Mouse (Mus musculus) left cerebral cortex, adult 18-20 months (tissue): Measurements from ENCODE around the gene Lap3. TPM values are rescaled to one million over a fixed set of nuclear protein-coding genes. Genes with fewer than 3 reads are reported as not detected.

ENCODE experiments used
- DNase-seq, 2 experiments: peaks; one replicate each; pipeline ENCODE4 v3.0.0; 2021 to 2022; ENCODE audit warnings: low spot score in 2 of 2, mixed read lengths in 1 of 2
- total RNA-seq, 2 experiments: library from RNA; stranded (reverse); gene quantifications; 2 replicates each; pipeline ENCODE4 v1.2.3; 2021

Lap3 gene
- total RNA-seq, 2 experiments from 2014 or later = 49.3 to 60.6 TPM

GRCm38 (mm10) chr5:45495429-45495975 lies 2.3 kb downstream of the Lap3 start:
- no peak for DNase-seq

GRCm38 (mm10) chr5:45496042-45496441 lies 2.9 kb downstream of the Lap3 start:
- no peak for DNase-seq

DNA sequence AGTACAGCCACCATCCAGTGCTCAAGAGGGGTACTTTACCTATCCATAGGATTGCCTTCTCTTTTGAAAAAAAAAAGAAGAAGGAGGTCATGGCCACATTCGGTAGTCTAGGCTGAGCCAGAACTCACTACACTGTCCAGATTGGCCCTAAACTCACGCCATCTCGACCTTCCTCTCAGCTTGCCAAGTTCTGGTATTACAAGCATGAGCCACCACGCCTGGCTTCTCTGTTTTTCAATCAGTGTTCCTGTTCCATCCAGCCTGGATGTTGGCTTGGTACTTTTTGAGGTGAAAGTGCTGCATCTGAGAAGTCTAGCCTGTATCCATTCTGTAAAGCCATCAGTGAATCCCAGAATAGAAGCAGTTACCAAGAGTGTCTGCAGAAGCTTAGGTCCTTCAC lies 3.3 kb downstream of the Lap3 start:
- DNase-seq = no peak

DNA sequence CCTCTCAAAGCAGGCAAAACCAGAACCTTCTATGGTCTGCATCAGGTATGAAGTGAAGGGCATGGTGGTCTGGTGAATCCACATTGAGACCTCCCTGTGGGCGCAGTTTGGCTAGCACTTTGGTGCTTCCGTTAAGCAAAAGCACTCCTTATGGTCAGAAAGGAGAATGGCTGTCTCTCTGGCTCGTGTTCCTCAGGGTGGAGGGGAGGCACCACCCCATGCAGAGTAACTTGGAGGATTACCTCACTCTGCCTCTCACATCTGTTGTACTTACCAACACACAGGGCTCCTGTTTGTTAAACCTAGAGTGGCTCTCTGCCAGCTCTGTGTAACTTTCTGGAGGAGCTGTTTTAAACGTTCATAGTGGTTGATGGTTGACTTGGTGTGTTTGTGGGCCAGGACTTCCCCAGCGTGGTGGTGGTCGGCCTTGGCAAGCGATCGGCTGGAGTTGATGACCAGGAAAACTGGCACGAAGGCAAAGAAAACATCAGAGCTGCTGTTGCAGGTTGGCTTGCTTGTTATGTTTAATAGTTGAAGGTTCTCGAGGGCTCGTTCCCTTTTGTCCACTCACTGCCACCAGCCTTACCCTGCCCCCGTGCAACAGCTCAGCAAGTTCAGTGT lies 3.9 kb downstream of the Lap3 start:
- DNase-seq = no peak

- DNase-seq = no peak
Measured at GRCm38 (mm10) chr5:45497564-45497963, 4.4 kb downstream of the Lap3 start.

DNA sequence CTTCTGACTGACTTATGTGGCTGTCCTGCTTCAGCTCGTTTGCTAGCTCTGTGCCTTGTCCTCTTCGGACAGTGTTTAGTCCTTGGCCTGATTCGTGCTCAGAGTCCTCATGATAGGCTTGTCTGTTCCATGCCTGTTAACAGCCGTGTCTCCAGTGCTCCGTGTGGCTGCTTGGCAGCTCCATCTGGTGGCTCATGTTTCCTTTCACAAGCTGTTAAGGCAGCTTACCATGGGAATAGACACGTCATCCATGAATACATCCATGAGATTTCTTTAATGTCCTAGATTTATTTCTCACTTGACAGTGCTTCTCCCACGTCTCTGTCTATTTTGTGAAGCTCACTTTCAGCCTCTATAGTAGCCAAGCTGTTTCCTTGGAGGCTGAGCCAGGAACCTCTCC lies 16.9 kb downstream of the Lap3 start:
- no peak for DNase-seq

DNA sequence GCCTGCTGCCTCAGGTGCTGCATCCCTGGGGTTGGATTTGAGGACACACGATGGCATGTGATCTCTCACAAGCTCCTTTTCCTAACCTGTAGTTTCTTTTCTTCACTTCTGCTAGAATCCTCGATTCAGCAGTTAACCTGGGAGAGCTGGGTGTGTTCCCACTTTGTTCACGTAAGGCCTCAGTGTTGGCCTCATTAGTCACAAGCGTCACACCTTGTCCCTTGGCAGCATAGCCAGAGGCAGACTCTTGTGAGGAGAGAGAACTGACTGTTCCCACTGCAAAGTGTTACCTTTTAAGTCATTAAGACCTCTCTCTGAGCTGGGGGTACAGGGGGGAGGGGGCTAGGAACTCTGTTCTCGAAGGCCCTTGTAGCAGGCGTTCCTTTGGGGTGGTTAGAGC lies 19.7 kb downstream of the Lap3 start:
- no peak for DNase-seq

- DNase-seq = no peak
Measured at GRCm38 (mm10) chr5:45513511-45513910, 20.3 kb downstream of the Lap3 start.

- DNase-seq = no peak
Measured at GRCm38 (mm10) chr5:45514599-45514998, 21.4 kb downstream of the Lap3 start.

- DNase-seq = no peak
Measured at GRCm38 (mm10) chr5:45515151-45515743, 22.1 kb downstream of the Lap3 start.

DNA sequence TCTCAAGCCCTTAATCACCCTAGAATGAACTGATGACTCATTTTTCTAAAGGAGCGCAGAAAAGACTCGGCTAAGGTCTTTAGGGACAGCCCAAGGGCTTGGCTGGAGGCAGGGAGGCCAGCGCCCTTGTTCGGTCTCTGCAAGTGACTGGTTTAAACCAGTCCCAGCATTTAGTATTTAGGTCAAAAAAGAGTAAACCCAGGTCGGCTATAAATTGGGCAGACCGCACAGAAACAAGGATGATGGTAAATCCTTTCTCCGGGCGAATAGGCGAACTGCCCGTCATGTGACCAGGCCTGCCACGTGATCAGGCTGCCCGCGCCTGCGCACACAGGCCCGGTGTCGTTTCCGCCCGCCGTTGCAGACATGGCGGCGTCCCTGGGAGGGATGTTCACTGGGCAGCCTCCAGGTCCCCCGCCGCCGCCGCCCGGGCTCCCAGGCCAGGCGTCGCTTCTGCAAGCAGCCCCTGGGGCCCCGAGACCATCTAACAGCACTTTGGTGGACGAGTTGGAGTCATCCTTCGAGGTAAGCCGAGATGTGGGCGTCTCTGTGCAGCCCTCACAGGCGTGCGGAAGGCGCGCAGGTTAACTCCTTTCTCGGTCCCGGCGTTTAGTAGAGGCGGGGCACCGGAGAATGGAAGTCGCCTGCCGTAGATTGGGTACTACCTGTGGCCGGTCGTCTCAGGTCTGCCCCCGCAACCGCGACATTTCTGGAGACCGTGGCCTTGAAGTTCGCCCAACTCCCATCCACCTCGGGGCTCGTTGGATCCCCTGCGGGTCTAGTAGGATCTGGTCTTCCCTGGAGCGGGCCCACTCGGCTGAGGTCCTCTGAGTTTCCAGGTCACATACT lies 27.0 kb downstream of the Lap3 start, which contains the start of gene Med28:
Gene Med28 (plus strand): TSS at position 270 of the 849 bp plus-strand sequence.
- peak; percentile 95 to 96 for DNase-seq

- DNase-seq = no peak
Measured at GRCm38 (mm10) chr5:45520809-45521110, 27.6 kb downstream of the Lap3 start.

DNA sequence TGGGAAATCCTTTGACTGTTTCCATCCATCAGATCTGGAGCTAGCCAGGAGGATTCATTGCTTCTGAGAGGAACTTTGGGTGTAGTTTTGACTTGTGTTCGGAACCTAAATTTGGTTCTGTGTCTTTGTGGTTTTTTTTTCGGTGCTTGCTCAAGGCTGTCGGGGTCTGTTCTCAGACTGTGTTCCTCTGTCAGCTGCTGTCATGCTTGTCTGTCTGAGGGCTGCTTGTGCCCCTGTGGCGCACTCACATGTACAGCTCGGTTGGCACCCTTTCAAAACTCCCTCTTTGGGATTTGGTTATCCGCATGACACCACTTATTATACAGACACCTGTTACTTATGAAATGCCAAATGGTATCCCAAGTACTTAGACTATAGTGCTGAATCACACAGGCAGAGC lies 28.4 kb downstream of the Lap3 start:
- DNase-seq = no peak

DNA sequence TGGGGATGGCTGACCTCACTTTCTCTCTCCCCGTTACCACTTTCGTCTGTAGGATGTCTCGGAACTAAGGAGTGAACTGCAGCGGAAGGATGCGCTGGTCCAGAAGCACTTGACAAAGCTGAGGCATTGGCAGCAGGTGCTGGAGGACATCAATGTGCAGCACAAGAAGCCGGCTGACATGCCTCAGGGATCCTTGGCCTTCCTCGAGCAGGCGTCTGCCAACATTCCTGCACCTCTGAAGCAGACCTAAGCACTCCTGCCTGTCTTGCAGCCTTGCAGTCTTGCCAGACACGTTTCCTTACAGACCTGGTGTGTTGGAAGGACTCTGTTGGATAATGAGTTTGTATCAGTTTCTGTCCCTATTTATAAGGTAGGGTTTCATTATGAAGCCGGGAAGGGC lies 31.9 kb downstream of the Lap3 start:
- DNase-seq = no peak

DNA sequence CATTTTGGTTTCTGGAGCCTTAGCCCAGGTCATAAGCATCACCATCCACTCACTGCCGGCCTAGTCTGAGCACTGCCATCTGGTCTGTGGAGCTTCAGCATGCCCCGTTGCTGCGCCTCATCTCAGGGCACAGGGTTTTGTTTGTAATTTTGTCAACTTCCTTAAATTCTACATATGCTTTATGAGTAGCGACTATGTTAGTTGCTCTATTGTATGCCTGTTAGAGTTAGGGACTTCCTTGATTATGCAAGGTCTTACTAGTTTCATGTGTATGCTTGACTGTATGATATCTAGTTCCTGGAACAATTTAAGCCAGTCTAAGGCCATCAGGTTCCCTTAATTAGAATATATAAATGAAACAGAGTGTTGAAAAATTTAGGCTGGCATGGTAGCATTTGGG lies 33.2 kb downstream of the Lap3 start:
- DNase-seq = no peak

GRCm38 (mm10) chr5:45529696-45530095 lies 36.5 kb downstream of the Lap3 start:
- DNase-seq = no peak

DNA sequence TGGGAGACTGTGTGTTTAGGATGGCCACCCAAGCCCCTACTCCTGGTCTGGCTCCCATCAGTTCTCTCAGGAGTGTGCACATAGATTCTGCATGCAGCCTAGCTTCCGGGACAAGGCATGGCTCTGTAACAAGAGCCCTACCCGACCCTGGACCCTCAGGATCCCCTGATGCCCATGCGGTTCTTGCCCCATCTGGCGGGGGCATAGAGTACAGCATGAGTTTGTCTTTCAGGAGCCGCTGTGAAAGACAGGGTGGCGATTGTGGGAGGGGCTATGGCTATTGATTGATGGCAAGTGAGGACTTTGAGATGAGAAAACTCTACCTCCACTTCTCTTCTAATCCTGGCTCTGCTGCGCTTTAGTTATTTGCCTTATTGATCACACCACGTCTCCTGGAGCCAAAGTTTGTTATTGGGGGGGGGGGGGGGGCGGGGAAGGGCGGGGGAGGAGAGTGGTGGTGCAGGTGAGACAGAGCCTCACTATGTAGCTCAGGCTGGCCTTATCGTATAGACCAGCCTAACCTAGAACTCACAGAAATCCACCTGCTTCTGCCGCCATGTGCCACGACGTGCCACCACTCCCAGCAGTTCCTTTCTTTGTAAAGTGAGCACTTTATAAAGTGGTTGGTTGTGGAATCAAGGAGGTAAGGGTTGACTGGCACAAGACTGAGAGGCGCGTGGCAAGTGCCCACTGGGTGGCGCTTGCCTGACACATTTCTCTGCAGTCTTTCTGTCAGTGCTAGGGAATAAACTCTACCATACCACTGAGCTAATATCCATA lies 41.3 kb downstream of the Lap3 start:
- DNase-seq = peak; percentile 67 to 77

DNA sequence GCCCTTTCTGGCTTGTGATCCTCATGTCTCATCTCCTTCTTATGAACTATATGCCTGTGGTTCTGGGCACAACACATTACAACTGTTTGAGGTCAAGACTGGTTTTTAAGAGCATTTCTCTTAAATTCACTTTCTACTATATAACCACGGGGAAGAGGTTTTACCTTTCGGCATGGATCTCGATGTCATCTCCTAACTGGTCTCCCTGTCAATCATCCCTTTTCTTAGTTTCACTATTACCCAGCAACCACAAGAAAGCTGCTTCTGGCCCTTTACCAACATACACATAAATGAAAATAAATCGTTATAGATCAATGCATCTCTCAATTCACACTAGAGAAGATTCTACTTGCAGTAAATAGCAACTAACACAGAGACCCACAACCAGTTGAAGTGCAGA lies 42.0 kb downstream of the Lap3 start:
- DNase-seq = no peak

DNA sequence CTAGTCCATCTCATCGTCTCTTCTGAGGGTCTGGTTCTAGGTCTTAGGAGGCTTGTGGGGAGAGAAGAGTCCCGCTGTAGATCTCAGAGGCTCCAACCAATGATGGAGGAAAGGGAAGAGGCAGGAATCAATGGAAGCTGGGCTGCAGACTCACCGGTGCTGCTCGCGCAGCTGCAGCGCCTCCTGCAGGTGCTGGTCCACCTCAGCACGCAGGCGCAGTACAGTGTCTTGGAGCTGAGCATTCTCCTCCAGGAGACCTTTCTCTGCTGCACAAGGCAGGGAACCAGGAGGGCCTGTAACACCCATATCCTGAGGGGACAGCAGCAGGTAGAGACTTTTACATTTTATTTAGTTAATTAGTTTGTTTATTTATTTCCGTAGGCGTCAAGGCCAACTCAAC lies 46.3 kb downstream of the Lap3 start:
- DNase-seq = no peak

DNA sequence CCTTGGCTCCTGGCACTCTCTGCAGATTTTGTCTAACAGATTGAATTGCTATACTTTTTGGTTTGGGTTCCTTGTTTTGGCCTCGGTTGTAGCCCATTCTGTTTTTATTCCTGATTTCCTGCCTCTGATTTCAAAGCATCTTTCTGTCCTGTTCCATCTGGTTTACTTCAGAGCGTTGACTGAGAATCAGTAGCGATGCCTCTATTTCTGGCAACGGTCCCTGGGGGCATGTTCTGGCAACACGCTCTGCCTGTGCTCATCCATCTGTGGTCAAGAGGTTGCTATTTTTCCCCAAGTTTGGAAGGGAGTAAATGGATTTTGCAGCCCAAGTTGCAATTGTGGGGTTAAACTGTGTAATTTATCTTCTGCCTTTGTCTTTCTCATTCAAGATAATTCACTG lies 50.2 kb downstream of the Lap3 start:
- no peak for DNase-seq

DNA sequence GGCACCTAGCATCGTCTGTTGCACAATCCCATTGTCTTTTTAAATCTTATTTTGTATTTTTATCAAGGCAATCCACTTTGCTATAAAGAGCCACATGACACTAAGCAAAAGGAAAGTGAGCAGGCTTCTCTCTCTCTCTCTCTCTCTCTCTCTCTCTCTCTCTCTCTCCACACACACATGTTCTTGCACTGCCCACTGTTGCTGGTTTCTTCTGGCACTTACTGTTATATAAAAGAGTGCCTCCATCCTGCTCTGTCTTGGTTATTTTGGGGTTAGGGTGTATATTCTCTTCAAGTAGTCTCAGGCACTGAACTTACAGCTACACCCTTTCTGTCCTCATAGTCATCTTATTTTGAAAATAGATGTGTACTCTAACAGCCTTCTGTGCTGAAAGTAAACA lies 56.4 kb downstream of the Lap3 start:
- no peak for DNase-seq
